8 mouse cellular contexts compared by ENCODE assay signal in genomic region chr1:59119720-59120457, GRCm38 (mm10). TPM values are rescaled to one million over a fixed set of nuclear protein-coding genes. Genes with fewer than 3 reads are reported as not detected.
DNase-seq lines count a peak whose midpoint lies in the region; ATAC-seq lines count a peak whose summit lies in the region.

TSS of gene Tmem237 (minus strand) at chr1:59120408.

- H3K36me3 ChIP-seq in hindbrain, embryonic 11.5 days (ENCODE audit: control insufficient read depth, insufficient read depth, low read length) = no peaks in the 10 kb centered on the region

- peak; percentile 98 for ATAC-seq in frontal cortex, adult (ENCODE audit: low TSS enrichment)
- ATAC-seq in hindbrain, embryonic 11.5 days (ENCODE audit: low FRiP score) = peak; percentile 99

- DNase-seq in MEL-GATA-1-ER (ENCODE audit: extremely low read depth, low read depth) = peak; percentile 85
- peak; percentile 89 for DNase-seq in cerebellum, adult 8-10 months
- DNase-seq in hindbrain, embryonic 11.5 days (ENCODE audit: low spot score) = peak; percentile 96
- DNase-seq in layer of hippocampus, postnatal 10 days (ENCODE audit: low spot score in 2 of 2) = peak; percentile 93 to 94
- peak; percentile 95 for DNase-seq in lung, postnatal 10 days
- DNase-seq in ovary, postnatal 36 days (ENCODE audit: low spot score) = peak; percentile 92
- peak; percentile 86 for DNase-seq in thymus, postnatal 25 days

- H3K27me3 ChIP-seq in hindbrain, embryonic 11.5 days (ENCODE audit: control insufficient read depth, insufficient read depth, low read length) = no peaks in the 10 kb centered on the region

- H3K9me3 ChIP-seq in hindbrain, embryonic 11.5 days (ENCODE audit: control insufficient read depth, low read length) = no peaks in the 10 kb centered on the region

- 1% methylated on average over 57 of the region's 74 CpGs for WGBS in hindbrain, embryonic 11.5 days

- peak within 1 kb of the TSS; percentile 92 for H3K9ac ChIP-seq in hindbrain, embryonic 11.5 days (ENCODE audit: low read depth, low read length)

- peak within 1 kb of the TSS; percentile 74 for H3K4me3 ChIP-seq in hindbrain, embryonic 11.5 days (ENCODE audit: low read depth, low read length)

- peak within 1 kb of the TSS; percentile 91 for H3K27ac ChIP-seq in hindbrain, embryonic 11.5 days (ENCODE audit: low read depth, low read length)

- H3K4me2 ChIP-seq in hindbrain, embryonic 11.5 days (replicated peaks; ENCODE audit: low read depth, low read length) = peak within 1 kb of the TSS; percentile 81

- no peaks in the 10 kb centered on the region for H3K4me1 ChIP-seq in hindbrain, embryonic 11.5 days (replicated peaks; ENCODE audit: control insufficient read depth, insufficient read depth, low read length)

RNA-seq across cellular contexts. Expression of gene Tmem237, which starts in this region (rescaled TPM):
- 48.1 and 51.1 TPM in 2 replicates for polyA plus RNA-seq in hindbrain, embryonic 11.5 days (2014; fragmentation: Nextera tagmentation; extraction: Ambion mirVana)
- total RNA-seq in layer of hippocampus, postnatal 10 days (2021) = 10 to 100 TPM; 27.8 to 29.7 TPM

Comparison
In these comparisons a context has a peak if more than half of its experiments do, and no peak if none do; other contexts are left out.
1. Peak in every context shown above with its lines: DNase-seq, ATAC-seq, H3K4me3 ChIP-seq and H3K27ac ChIP-seq.